Mouse (Mus musculus) lung, embryonic 16.5 days (tissue): ENCODE results near the gene Prkg1. TPM values are rescaled to one million over a fixed set of nuclear protein-coding genes. Genes with fewer than 3 reads are reported as not detected.

ENCODE experiments used
- ATAC-seq: fragments of 200-750 bp; cut with Nextera tagmentation; 2 replicates; pipeline ENCODE4 v1.8.0; 2017; ENCODE audit warnings: low read depth, mild to moderate bottlenecking, moderate library complexity
- H3K27ac ChIP-seq: fragments of 300-500 bp; sonication (generic); 2 replicates; pipeline ENCODE4 v1.5.1; 2014; ENCODE audit warnings: mild to moderate bottlenecking, control low read depth, low read length
- H3K27me3 ChIP-seq: fragments of 300-500 bp; sonication (generic); 2 replicates; pipeline ENCODE4 v1.6.1; 2014; ENCODE audit warnings: low read depth, low read length, mixed read lengths; ENCODE audit not compliant: control insufficient read depth, insufficient read depth
- H3K36me3 ChIP-seq: fragments of 300-500 bp; sonication (generic); 2 replicates; pipeline ENCODE4 v1.6.1; 2014; ENCODE audit warnings: low read length; ENCODE audit not compliant: control insufficient read depth, insufficient read depth
- H3K4me1 ChIP-seq: fragments of 300-500 bp; sonication (generic); replicated peaks from 2 replicates; pipeline ENCODE4 v1.6.1; 2014; ENCODE audit warnings: low read length, mixed read lengths; ENCODE audit not compliant: control insufficient read depth, insufficient read depth
- H3K4me2 ChIP-seq: fragments of 300-500 bp; sonication (generic); 2 replicates; pipeline ENCODE4 v1.6.1; 2014; ENCODE audit warnings: low read depth, low read length, control low read depth
- H3K4me3 ChIP-seq: fragments of 300-500 bp; sonication (generic); 2 replicates; pipeline ENCODE4 v1.5.1; 2014; ENCODE audit warnings: mild to moderate bottlenecking, low read length, control low read depth
- H3K9ac ChIP-seq: fragments of 300-500 bp; sonication (generic); 2 replicates; pipeline ENCODE4 v1.6.1; 2014; ENCODE audit warnings: low read length, control low read depth
- H3K9me3 ChIP-seq: fragments of 300-500 bp; sonication (generic); 2 replicates; pipeline ENCODE4 v1.6.1; 2016; ENCODE audit warnings: low read length; ENCODE audit not compliant: control insufficient read depth
- WGBS: fragments of 180-500 bp; shearing (Covaris S2); extraction: QIAGEN DNeasy Blood & Tissue Kit; methylation state at CpG from one replicate; pipeline ENCODE4 v1.1.7; 2014; 5-methylcytosine and 5-hydroxymethylcytosine counted together
- polyA plus RNA-seq: library from polyadenylated mRNA; unstranded; fragments of >200 nt; fragmentation: Nextera tagmentation; extraction: Ambion mirVana; gene quantifications from 2 replicates; pipeline ENCODE4 v1.2.1, GENCODE M21; 2015

Prkg1 gene
- polyA plus RNA-seq, 1 experiment from 2014 or later: 6.9 TPM

- H3K4me1 ChIP-seq: 0 out of 2 replicates have a peak, but pooled peaks cover 2% of the 10 kb centered on the region
- no peak overlapping the region for H3K4me3 ChIP-seq
- H3K27me3 ChIP-seq: no peaks in the 10 kb centered on the region
- H3K9ac ChIP-seq: no peak overlapping the region
- H3K4me2 ChIP-seq: no peak overlapping the region
- ATAC-seq: no peak
- WGBS: 55% methylated on average over 4 of the region's 4 CpGs
- H3K27ac ChIP-seq: no peak overlapping the region
- no peaks in the 10 kb centered on the region for H3K36me3 ChIP-seq
- H3K9me3 ChIP-seq: no peaks in the 10 kb centered on the region
Observed at GRCm38 (mm10) chr19:31779021-31779420, 14.2 kb upstream of the Prkg1 start.

- Histone ChIP-seq H3K36me3 (no peaks in the 10 kb centered on the region), H3K4me2 (no peak overlapping the region), H3K4me1 (peaks cover 12% of the 10 kb centered on the region), H3K4me3 (no peak overlapping the region), H3K9me3 (no peaks in the 10 kb centered on the region), H3K27me3 (no peaks in the 10 kb centered on the region), H3K9ac (no peak overlapping the region), H3K27ac (no peak overlapping the region)
- WGBS: 7% methylated on average over 3 of the region's 3 CpGs
- no peak for ATAC-seq
Observed at GRCm38 (mm10) chr19:31767004-31767403, 2.2 kb upstream of the Prkg1 start.

GRCm38 (mm10) chr19:31765451-31765850 is 618 bp upstream of the Prkg1 start:
- H3K4me1 ChIP-seq: peaks cover 12% of the 10 kb centered on the region
- H3K36me3 ChIP-seq: no peaks in the 10 kb centered on the region
- H3K4me2 ChIP-seq: peak overlapping the region; percentile 94
- 25% methylated on average over 4 of the region's 4 CpGs for WGBS
- H3K9ac ChIP-seq: no peak overlapping the region
- H3K27me3 ChIP-seq: no peaks in the 10 kb centered on the region
- H3K27ac ChIP-seq: no peak overlapping the region
- peak overlapping the region; percentile 83 for H3K4me3 ChIP-seq
- no peaks in the 10 kb centered on the region for H3K9me3 ChIP-seq
- no peak for ATAC-seq

DNA sequence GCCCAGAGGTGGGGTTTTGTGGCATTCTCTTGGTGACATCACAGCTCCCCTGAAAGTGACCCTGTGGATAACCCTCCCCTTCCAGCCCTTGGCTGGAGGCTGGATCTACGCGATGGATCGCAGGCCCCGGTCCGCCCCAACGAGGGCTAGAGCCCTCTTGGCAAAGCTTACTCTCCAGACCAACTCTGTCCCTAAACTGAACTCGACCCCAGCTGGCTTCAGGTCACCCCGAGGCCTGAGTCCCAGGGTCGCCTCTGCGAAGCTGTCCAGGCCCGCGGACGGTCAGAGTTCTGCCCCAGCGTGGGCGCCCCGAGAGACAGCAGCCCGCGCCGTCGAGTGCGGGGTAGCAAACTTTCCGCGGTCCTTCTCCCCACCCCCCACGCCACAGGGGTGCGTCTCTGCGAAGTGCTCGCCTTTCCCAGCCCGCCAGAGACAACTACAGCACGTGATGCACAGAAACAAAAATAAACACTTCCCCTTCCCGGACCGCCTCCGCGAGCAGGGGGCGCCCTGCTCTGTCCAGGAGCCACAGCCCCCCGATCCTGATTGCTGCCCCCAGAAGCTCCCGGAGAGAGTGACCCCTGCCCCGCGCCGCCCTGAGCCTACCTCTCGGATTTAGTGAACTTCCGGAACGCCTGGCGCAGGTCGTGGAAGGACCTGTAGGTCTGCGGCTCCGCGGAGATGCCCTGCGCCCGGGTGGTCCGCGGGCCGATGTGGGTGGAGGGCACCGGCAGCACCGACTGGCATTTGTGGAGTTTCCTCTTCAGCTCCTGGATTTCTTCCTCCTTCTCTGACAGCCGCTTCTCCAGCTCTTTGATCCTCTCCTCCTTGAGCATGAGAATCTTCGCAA is 657 bp downstream of the Prkg1 start:
- Histone ChIP-seq H3K27me3 (no peaks in the 10 kb centered on the region), H3K36me3 (no peaks in the 10 kb centered on the region), H3K27ac (peak overlapping the region; percentile 93), H3K4me1 (peaks cover 12% of the 10 kb centered on the region), H3K4me3 (peak overlapping the region; percentile 83), H3K9me3 (no peaks in the 10 kb centered on the region), H3K4me2 (peak overlapping the region; percentile 94), H3K9ac (peak overlapping the region; percentile 77)
- ATAC-seq: peak; percentile 57
- under 1% methylated on average over 56 of the region's 56 CpGs for WGBS

- no peaks in the 10 kb centered on the region for H3K27me3 ChIP-seq
- peak overlapping the region; percentile 77 for H3K9ac ChIP-seq
- WGBS: 15% methylated on average over 20 of the region's 20 CpGs
- H3K27ac ChIP-seq: peak overlapping the region; percentile 93
- peak overlapping the region; percentile 94 for H3K4me2 ChIP-seq
- H3K4me3 ChIP-seq: peak overlapping the region; percentile 83
- ATAC-seq: no peak; the same call in 1 of the 2 replicates
- H3K9me3 ChIP-seq: no peaks in the 10 kb centered on the region
- no peaks in the 10 kb centered on the region for H3K36me3 ChIP-seq
- peaks cover 12% of the 10 kb centered on the region for H3K4me1 ChIP-seq
Observed at GRCm38 (mm10) chr19:31763246-31763821, 1.5 kb downstream of the Prkg1 start.

DNA sequence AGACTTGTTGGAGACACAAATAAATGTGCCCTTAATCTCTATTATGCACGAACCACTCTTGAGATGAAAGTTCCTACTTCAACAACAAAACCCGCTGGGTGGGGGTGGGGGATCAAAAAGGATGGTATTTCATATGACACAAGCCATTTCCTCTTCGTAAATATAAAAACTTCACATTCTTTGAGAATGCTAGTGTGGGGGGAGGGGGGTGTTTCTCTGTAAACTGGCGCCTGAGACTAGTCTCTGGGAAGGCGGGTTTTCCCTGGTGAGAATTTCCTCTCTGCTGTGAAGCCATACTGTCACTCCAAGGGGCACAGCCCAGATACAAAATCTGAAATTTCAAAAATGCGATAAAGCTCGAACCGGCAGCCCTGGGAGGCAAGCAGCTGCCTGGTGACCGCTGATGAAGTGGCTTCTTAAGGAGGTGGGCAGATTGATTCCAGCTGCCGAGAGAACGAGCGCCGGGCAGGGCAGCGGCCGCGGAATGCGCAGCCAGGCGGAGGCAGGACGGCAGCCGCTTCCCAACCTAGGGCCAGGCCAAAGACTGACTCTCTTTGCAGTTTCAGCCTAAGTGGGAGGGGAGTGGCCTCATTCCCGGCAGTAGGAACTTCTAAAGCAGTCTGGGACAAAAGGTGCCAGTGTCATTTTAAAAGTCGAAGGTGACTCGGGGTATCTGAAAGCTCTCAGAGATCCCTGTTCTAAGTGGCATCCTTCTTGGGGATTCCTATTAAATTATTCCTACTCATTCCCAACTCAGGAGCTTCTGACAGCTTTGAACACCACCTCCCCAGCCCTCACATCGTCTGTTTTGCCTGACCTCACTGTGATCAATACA is 2.2 kb downstream of the Prkg1 start:
- under 1% methylated on average over 24 of the region's 24 CpGs for WGBS
- peak overlapping the region; percentile 77 for H3K9ac ChIP-seq
- peaks cover 12% of the 10 kb centered on the region for H3K4me1 ChIP-seq
- H3K4me3 ChIP-seq: peak overlapping the region; percentile 83
- no peaks in the 10 kb centered on the region for H3K9me3 ChIP-seq
- peak; percentile 90 for ATAC-seq
- H3K36me3 ChIP-seq: no peaks in the 10 kb centered on the region
- peak overlapping the region; percentile 93 for H3K27ac ChIP-seq
- no peaks in the 10 kb centered on the region for H3K27me3 ChIP-seq
- H3K4me2 ChIP-seq: peak overlapping the region; percentile 94

DNA sequence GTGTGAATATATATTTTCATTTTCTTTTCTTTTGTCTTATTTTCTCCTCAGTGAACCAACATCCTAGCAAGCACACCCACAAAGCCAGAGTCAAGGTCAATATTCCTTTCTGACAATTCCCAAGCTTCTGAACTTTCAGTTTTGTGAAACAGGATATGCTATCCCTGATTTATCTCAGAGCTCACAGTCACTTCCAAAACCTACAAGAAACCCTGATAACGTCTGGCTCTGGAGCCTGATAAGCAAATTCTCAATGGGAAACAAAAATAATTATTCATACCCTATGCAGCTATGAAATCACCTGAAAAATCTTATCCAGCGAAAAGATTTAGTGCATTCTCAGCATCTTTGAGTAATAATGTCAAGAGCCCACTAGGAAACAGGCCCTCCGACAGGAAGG is 5.0 kb downstream of the Prkg1 start:
- H3K9ac ChIP-seq: no peak overlapping the region
- WGBS: 40% methylated on average over 3 of the region's 3 CpGs
- no peak overlapping the region for H3K4me2 ChIP-seq

DNA sequence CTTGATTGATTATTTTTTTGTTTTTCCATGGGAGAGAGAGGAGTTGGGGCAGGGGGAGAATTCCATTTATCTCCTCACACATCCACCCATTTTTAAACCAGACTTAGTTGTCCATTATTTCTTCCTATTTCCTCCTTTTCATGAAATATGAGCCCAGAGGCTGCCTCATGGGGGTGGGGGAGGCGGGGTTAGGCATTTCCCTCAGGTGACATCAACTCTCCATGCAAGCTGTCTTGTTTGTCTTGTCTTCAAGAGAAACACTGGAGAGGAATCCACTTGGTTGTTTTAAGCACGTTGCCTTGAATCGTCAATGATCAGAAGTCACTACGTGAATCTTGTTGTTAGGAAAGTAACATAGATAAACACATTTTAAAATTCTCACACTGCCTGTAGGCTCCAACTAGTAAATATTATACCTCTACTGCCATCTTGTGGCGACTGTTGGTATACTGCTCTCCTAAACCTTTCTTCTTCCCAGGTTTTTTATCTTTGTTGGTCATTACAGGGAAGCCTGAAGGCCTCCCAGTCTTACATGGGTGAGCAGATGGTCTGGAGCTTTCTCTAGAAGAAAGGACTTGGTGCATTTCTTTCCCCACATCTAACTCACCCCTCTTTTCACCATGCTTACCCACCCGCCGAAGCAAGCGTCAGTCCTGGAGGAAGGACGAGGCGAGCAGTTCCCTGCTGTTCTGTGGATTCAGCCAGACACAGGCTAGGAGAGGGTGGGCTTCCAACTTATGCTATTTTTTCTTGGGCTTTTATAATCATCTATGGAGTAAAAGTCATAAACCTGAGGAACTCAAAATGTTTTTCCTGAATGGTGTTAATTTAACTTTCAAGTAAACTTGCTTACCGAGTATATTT is 8.7 kb downstream of the Prkg1 start:
- Histone ChIP-seq H3K9me3 (no peaks in the 10 kb centered on the region), H3K27ac (no peak overlapping the region), H3K36me3 (no peaks in the 10 kb centered on the region), H3K4me2 (peak overlapping the region; percentile 51), H3K4me1 (peaks cover 24% of the 10 kb centered on the region), H3K4me3 (peak overlapping the region; percentile 18; the same call in 1 of the 2 replicates), H3K27me3 (no peaks in the 10 kb centered on the region), H3K9ac (no peak overlapping the region)
- WGBS: 47% methylated on average over 11 of the region's 11 CpGs
- ATAC-seq: peak; percentile 55

More for the DNA sequence above, 5.0 kb downstream of the Prkg1 start:
- H3K27me3 ChIP-seq: no peaks in the 10 kb centered on the region
- no peaks in the 10 kb centered on the region for H3K9me3 ChIP-seq
- no peak overlapping the region for H3K4me3 ChIP-seq
- H3K4me1 ChIP-seq: peaks cover 14% of the 10 kb centered on the region
- no peak overlapping the region for H3K27ac ChIP-seq
- H3K36me3 ChIP-seq: no peaks in the 10 kb centered on the region
- ATAC-seq: no peak
